Mouse (Mus musculus): ENCODE data around the gene Pink1. TPM values are rescaled to one million over a fixed set of nuclear protein-coding genes. Genes with fewer than 3 reads are reported as not detected.

Pink1 gene
- polyA plus RNA-seq, 2 experiments = 14.3 to 19.2 TPM

- no peak for TF ChIP-seq EP300 (IDR thresholded peaks at IDR 0.05; ENCODE audit: low read depth)
- no peak for TF ChIP-seq CTCF (IDR thresholded peaks at IDR 0.05; ENCODE audit: low read depth)
- Histone ChIP-seq H3K36me3 (replicated peaks; ENCODE audit: control insufficient read depth, insufficient read depth, low read depth) (no peaks in the 10 kb centered on the region), H3K27ac (no peak overlapping the region), H3K4me1 (replicated peaks; ENCODE audit: control insufficient read depth in 2 of 2, insufficient read depth in 2 of 2, low read length in 1 of 2) (no peaks in the 10 kb centered on the region), H3K4me3 (ENCODE audit: insufficient read depth in 1 of 2, low read depth in 2 of 2, low read length in 2 of 2) (no peak overlapping the region), H3K4me2 (ENCODE audit: low read depth) (no peak overlapping the region), H3K9me3 (ENCODE audit: control insufficient read depth, low read length) (no peaks in the 10 kb centered on the region), H3K9ac (replicated peaks) (no peak overlapping the region), H3K27me3 (ENCODE audit: control insufficient read depth, insufficient read depth, low read length) (no peaks in the 10 kb centered on the region)
- 78% methylated on average over 11 of the region's 14 CpGs for WGBS (ENCODE audit: insufficient replicate concordance)
- ATAC-seq (ENCODE audit: insufficient read depth) = no peak
- no peak for DNase-seq (ENCODE audit: low read depth in 3 of 3, low spot score in 3 of 3)
Measured at GRCm38 (mm10) chr4:138293949-138294550, 32.1 kb downstream of the Pink1 start.

GRCm38 (mm10) chr4:138293261-138293948 lies 32.7 kb downstream of the Pink1 start:
- 64% methylated on average over 18 of the region's 18 CpGs for WGBS (ENCODE audit: insufficient replicate concordance)
- ATAC-seq (ENCODE audit: insufficient read depth) = no peak

GRCm38 (mm10) chr4:138292028-138292427 lies 34.1 kb downstream of the Pink1 start:
- Histone ChIP-seq H3K4me2 (ENCODE audit: low read depth) (no peak overlapping the region), H3K4me3 (ENCODE audit: insufficient read depth in 1 of 2, low read depth in 2 of 2, low read length in 2 of 2) (no peak overlapping the region), H3K36me3 (replicated peaks; ENCODE audit: control insufficient read depth, insufficient read depth, low read depth) (no peaks in the 10 kb centered on the region), H3K4me1 (replicated peaks; ENCODE audit: control insufficient read depth in 2 of 2, insufficient read depth in 2 of 2, low read length in 1 of 2) (no peaks in the 10 kb centered on the region), H3K27me3 (ENCODE audit: control insufficient read depth, insufficient read depth, low read length) (no peaks in the 10 kb centered on the region), H3K9me3 (ENCODE audit: control insufficient read depth, low read length) (no peaks in the 10 kb centered on the region), H3K9ac (replicated peaks) (no peak overlapping the region), H3K27ac (no peak overlapping the region)
- 78% methylated on average over 13 of the region's 13 CpGs for WGBS (ENCODE audit: insufficient replicate concordance)
- no peak for TF ChIP-seq CTCF (IDR thresholded peaks at IDR 0.05; ENCODE audit: low read depth)
- TF ChIP-seq EP300 (IDR thresholded peaks at IDR 0.05; ENCODE audit: low read depth) = no peak
- no peak for ATAC-seq (ENCODE audit: insufficient read depth)
- DNase-seq (ENCODE audit: low read depth in 3 of 3, low spot score in 3 of 3) = no peak

More at GRCm38 (mm10) chr4:138293261-138293948, 32.7 kb downstream of the Pink1 start:
- Histone ChIP-seq H3K27ac (no peak overlapping the region), H3K9me3 (ENCODE audit: control insufficient read depth, low read length) (no peaks in the 10 kb centered on the region), H3K36me3 (replicated peaks; ENCODE audit: control insufficient read depth, insufficient read depth, low read depth) (no peaks in the 10 kb centered on the region), H3K4me1 (replicated peaks; ENCODE audit: control insufficient read depth in 2 of 2, insufficient read depth in 2 of 2, low read length in 1 of 2) (no peaks in the 10 kb centered on the region), H3K4me2 (ENCODE audit: low read depth) (no peak overlapping the region), H3K27me3 (ENCODE audit: control insufficient read depth, insufficient read depth, low read length) (no peaks in the 10 kb centered on the region), H3K4me3 (ENCODE audit: insufficient read depth in 1 of 2, low read depth in 2 of 2, low read length in 2 of 2) (no peak overlapping the region), H3K9ac (replicated peaks) (no peak overlapping the region)
- TF ChIP-seq CTCF (IDR thresholded peaks at IDR 0.05; ENCODE audit: low read depth) (no peak), EP300 (IDR thresholded peaks at IDR 0.05; ENCODE audit: low read depth) (no peak)
- DNase-seq (ENCODE audit: low read depth in 3 of 3, low spot score in 3 of 3) = no peak

GRCm38 (mm10) chr4:138288691-138289090 lies 37.4 kb downstream of the Pink1 start:
- TF ChIP-seq EP300 (IDR thresholded peaks at IDR 0.05; ENCODE audit: low read depth) (no peak), CTCF (IDR thresholded peaks at IDR 0.05; ENCODE audit: low read depth) (no peak)
- WGBS (ENCODE audit: insufficient replicate concordance) = 68% methylated on average over 7 of the region's 7 CpGs

GRCm38 (mm10) chr4:138286411-138286810 lies 39.7 kb downstream of the Pink1 start:
- no peaks in the 10 kb centered on the region for H3K4me1 ChIP-seq (replicated peaks; ENCODE audit: control insufficient read depth in 2 of 2, insufficient read depth in 2 of 2, low read length in 1 of 2)
- DNase-seq (ENCODE audit: low read depth in 3 of 3, low spot score in 3 of 3) = no peak
- no peak overlapping the region for H3K9ac ChIP-seq (replicated peaks)
- H3K27me3 ChIP-seq (ENCODE audit: control insufficient read depth, insufficient read depth, low read length) = no peaks in the 10 kb centered on the region
- H3K9me3 ChIP-seq (ENCODE audit: control insufficient read depth, low read length) = no peaks in the 10 kb centered on the region
- H3K36me3 ChIP-seq (replicated peaks; ENCODE audit: control insufficient read depth, insufficient read depth, low read depth) = no peaks in the 10 kb centered on the region
- no peak for TF ChIP-seq CTCF (IDR thresholded peaks at IDR 0.05; ENCODE audit: low read depth)
- no peak for TF ChIP-seq EP300 (IDR thresholded peaks at IDR 0.05; ENCODE audit: low read depth)
- H3K4me2 ChIP-seq (ENCODE audit: low read depth) = no peak overlapping the region
- no peak overlapping the region for H3K27ac ChIP-seq
- ATAC-seq (ENCODE audit: insufficient read depth) = no peak
- 63% methylated on average over 12 of the region's 12 CpGs for WGBS (ENCODE audit: insufficient replicate concordance)
- H3K4me3 ChIP-seq (ENCODE audit: insufficient read depth in 1 of 2, low read depth in 2 of 2, low read length in 2 of 2) = no peak overlapping the region

More at GRCm38 (mm10) chr4:138288691-138289090, 37.4 kb downstream of the Pink1 start:
- no peak overlapping the region for H3K27ac ChIP-seq
- no peak overlapping the region for H3K9ac ChIP-seq (replicated peaks)
- H3K9me3 ChIP-seq (ENCODE audit: control insufficient read depth, low read length) = no peaks in the 10 kb centered on the region
- H3K4me1 ChIP-seq (replicated peaks; ENCODE audit: control insufficient read depth in 2 of 2, insufficient read depth in 2 of 2, low read length in 1 of 2) = no peaks in the 10 kb centered on the region
- DNase-seq (ENCODE audit: low read depth in 3 of 3, low spot score in 3 of 3) (no peak), ATAC-seq (ENCODE audit: insufficient read depth) (no peak)
- no peak overlapping the region for H3K4me2 ChIP-seq (ENCODE audit: low read depth)
- no peaks in the 10 kb centered on the region for H3K36me3 ChIP-seq (replicated peaks; ENCODE audit: control insufficient read depth, insufficient read depth, low read depth)
- no peaks in the 10 kb centered on the region for H3K27me3 ChIP-seq (ENCODE audit: control insufficient read depth, insufficient read depth, low read length)
- no peak overlapping the region for H3K4me3 ChIP-seq (ENCODE audit: insufficient read depth in 1 of 2, low read depth in 2 of 2, low read length in 2 of 2)

Data from liver, embryonic 14.5 days (tissue).